Mouse (Mus musculus) testis, adult 2 months (tissue): ENCODE measurements at regions not wholly inside any gene's neighbourhood (a gene's known extent, or its start where the extent isn't known, plus 50 kb on each side); places are given as distances from the start of the nearest gene placed in this dataset.

ENCODE experiments used
- H3K27ac ChIP-seq: fragments of 200-500 bp; 2 replicates; pipeline ENCODE4 v1.5.1; 2012; ENCODE audit warnings: low read depth, low read length; ENCODE audit not compliant: control insufficient read depth, insufficient read depth
- H3K27me3 ChIP-seq: fragments of 200-500 bp; 2 replicates; pipeline ENCODE4 v1.6.1; 2012; ENCODE audit warnings: mild to moderate bottlenecking, low read length, moderate library complexity; ENCODE audit not compliant: control insufficient read depth, insufficient read depth
- H3K36me3 ChIP-seq: fragments of 200-500 bp; 2 replicates; pipeline ENCODE4 v1.6.1; 2012; ENCODE audit warnings: mild to moderate bottlenecking, low read length; ENCODE audit not compliant: control insufficient read depth, insufficient read depth
- H3K4me1 ChIP-seq: fragments of 200-500 bp; 2 replicates; pipeline ENCODE4 v1.6.1; 2012; ENCODE audit warnings: low read length; ENCODE audit not compliant: control insufficient read depth, insufficient read depth
- H3K4me3 ChIP-seq: fragments of 200-500 bp; 2 replicates; pipeline ENCODE4 v1.5.1; 2012; ENCODE audit warnings: low read depth, mild to moderate bottlenecking, low read length, moderate library complexity, mixed read lengths; ENCODE audit not compliant: control insufficient read depth
- CTCF ChIP-seq: fragments of 200-500 bp; IDR thresholded peaks from 2 replicates; pipeline ENCODE4 v1.5.1; 2012; ENCODE audit warnings: low read depth, mild to moderate bottlenecking, inconsistent platforms, low read length, moderate library complexity; ENCODE audit not compliant: control insufficient read depth, insufficient read depth, insufficient replicate concordance
- POLR2A ChIP-seq: fragments of 200-500 bp; IDR thresholded peaks from 2 replicates; pipeline ENCODE4 v1.6.1; 2012; ENCODE audit warnings: low read depth, mild to moderate bottlenecking, inconsistent platforms, low read length, moderate library complexity; ENCODE audit not compliant: control insufficient read depth

GRCm38 (mm10) chr7:113010150-113010549, 56.4 kb downstream of the Rassf10 start:
- H3K27me3 ChIP-seq, result no peaks in the 10 kb centered on the region
- TF ChIP-seq POLR2A (no peak), CTCF (no peak)
- no peak overlapping the region for H3K4me3 ChIP-seq
- H3K36me3 ChIP-seq, result no peaks in the 10 kb centered on the region
- H3K27ac ChIP-seq, result no peak overlapping the region
- H3K4me1 ChIP-seq, result no peaks in the 10 kb centered on the region

DNA sequence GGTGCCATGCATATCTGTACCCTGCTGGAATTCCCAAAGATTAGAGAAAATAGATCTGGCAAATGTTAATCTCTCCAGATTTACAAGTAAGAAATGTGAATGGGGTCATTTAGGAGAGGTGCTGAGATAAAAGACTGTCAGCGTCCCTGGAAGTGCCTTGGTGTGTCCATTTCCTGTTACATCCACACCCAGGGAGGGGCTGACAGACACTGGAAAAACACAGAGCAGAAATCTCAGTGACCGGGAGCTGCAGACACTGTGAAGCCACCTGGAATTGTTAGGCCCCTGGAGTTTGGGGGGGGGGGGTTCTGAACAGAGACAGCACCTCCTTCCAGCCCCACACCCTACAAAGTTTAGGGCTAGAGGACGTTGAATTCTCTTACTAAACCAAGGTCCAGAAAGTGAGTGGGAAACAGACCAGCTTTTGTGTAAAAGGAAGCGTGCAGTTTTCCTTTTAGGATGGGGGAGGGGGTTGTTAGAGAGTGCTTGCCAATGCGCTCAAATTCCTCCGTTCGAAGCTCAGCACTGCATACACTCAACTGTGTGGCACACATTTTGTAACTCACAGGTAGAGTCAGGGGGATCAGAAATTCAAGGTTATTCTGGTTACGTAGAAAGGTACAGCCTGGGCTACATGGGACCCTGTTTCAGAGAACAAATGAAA, 63.5 kb downstream of the Rassf10 start:
- H3K4me1 ChIP-seq, result no peaks in the 10 kb centered on the region
- no peaks in the 10 kb centered on the region for H3K36me3 ChIP-seq
- H3K4me3 ChIP-seq, result no peak overlapping the region
- no peaks in the 10 kb centered on the region for H3K27me3 ChIP-seq
- no peak overlapping the region for H3K27ac ChIP-seq
- TF ChIP-seq POLR2A (no peak), CTCF (no peak)

DNA sequence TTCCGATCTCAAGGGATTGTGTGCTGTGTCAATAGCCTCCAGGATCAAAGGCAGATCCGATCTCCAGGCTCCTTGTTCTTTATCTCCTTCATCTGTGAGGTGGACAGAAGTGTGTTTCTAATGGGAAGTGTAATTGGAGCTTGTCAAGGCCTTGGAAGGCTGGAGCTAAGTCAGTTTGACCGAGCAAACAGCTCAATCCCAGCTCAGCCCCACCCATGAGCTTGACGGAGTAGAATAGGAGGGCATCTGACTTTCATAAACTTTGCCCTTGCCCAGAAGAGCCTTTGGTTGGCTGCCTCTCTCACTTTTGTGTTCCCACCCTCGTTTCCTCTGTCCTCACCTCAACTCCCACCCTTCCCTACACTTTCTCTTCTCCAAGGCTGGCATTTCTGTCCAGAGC, 67.7 kb downstream of the Rassf10 start:
- Histone ChIP-seq H3K4me3 (no peak overlapping the region), H3K4me1 (no peaks in the 10 kb centered on the region), H3K36me3 (no peaks in the 10 kb centered on the region), H3K27me3 (no peaks in the 10 kb centered on the region), H3K27ac (no peak overlapping the region)
- no peak for TF ChIP-seq CTCF
- no peak for TF ChIP-seq POLR2A

DNA sequence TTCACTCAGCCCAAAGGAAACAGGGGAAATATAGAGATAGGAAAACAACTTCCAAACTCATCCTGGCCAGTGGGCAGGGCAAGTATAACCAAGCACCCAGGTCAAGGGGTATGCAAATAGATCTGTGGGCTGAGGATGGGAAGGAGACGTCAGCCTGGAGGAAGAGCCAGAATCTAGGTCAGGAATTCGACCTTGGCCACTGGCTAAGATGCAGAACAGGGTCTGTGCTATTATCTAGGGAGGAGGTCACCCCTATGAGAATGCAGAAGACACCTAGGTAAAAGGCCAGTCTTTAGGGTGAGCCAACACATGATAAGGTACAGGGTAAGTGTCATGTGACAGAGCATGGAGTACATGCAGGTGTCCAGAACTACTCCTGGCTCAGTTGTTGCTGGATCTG, 68.8 kb downstream of the Rassf10 start:
- no peak overlapping the region for H3K4me3 ChIP-seq
- no peak overlapping the region for H3K27ac ChIP-seq
- H3K27me3 ChIP-seq, result no peaks in the 10 kb centered on the region
- TF ChIP-seq POLR2A (no peak), CTCF (no peak)
- H3K36me3 ChIP-seq, result no peaks in the 10 kb centered on the region
- H3K4me1 ChIP-seq, result no peaks in the 10 kb centered on the region

- TF ChIP-seq POLR2A, result no peak
- no peak for TF ChIP-seq CTCF
- H3K27ac ChIP-seq, result no peak overlapping the region
- H3K4me1 ChIP-seq, result no peaks in the 10 kb centered on the region
- no peaks in the 10 kb centered on the region for H3K27me3 ChIP-seq
- H3K4me3 ChIP-seq, result no peak overlapping the region
- no peaks in the 10 kb centered on the region for H3K36me3 ChIP-seq
These were observed 72.0 kb downstream of the Rassf10 start for GRCm38 (mm10) chr7:113025758-113026157.

GRCm38 (mm10) chr7:113026290-113027075, 72.7 kb downstream of the Rassf10 start:
- H3K4me3 ChIP-seq, result no peak overlapping the region
- H3K27me3 ChIP-seq, result no peaks in the 10 kb centered on the region
- H3K4me1 ChIP-seq, result no peaks in the 10 kb centered on the region
- no peak for TF ChIP-seq POLR2A
- no peak for TF ChIP-seq CTCF
- no peak overlapping the region for H3K27ac ChIP-seq
- H3K36me3 ChIP-seq, result no peaks in the 10 kb centered on the region

- TF ChIP-seq POLR2A, result no peak
- no peaks in the 10 kb centered on the region for H3K4me1 ChIP-seq
- H3K27me3 ChIP-seq, result no peaks in the 10 kb centered on the region
- H3K36me3 ChIP-seq, result no peaks in the 10 kb centered on the region
- H3K4me3 ChIP-seq, result no peak overlapping the region
- H3K27ac ChIP-seq, result no peak overlapping the region
These were observed 73.5 kb downstream of the Rassf10 start for GRCm38 (mm10) chr7:113027125-113027801.
